ENCODE assay signal across 7 mouse cellular contexts in genomic region chr15:79546410-79547288, GRCm38 (mm10). TPM values are rescaled to one million over a fixed set of nuclear protein-coding genes. Genes with fewer than 3 reads are reported as not detected.
DNase-seq lines count a peak whose midpoint lies in the region; ATAC-seq lines count a peak whose summit lies in the region.

Gene Ddx17, minus strand, starts transcription at chr15:79546741.

- 1% methylated on average over 84 of the region's 84 CpGs for WGBS in intestine, embryonic 15.5 days
- WGBS in midbrain, embryonic 10.5 days = 2% methylated on average over 84 of the region's 84 CpGs

- H3K4me2 ChIP-seq in intestine, embryonic 15.5 days (replicated peaks) = peak within 1 kb of the TSS; percentile 71

- no peaks in the 10 kb centered on the region for H3K9me3 ChIP-seq in intestine, embryonic 15.5 days
- H3K9me3 ChIP-seq in midbrain, embryonic 10.5 days (replicated peaks) = no peaks in the 10 kb centered on the region

- H3K36me3 ChIP-seq in intestine, embryonic 15.5 days = peaks cover 14% of the 10 kb centered on the region
- peaks cover 34% of the 10 kb centered on the region for H3K36me3 ChIP-seq in midbrain, embryonic 10.5 days

- peaks cover 8% of the 10 kb centered on the region for H3K4me1 ChIP-seq in intestine, embryonic 15.5 days (replicated peaks)
- H3K4me1 ChIP-seq in midbrain, embryonic 10.5 days = peaks cover 31% of the 10 kb centered on the region

- intact Hi-C loops in gastrocnemius, postnatal 36 days (cut with DNase I) = no loop called here
- intact Hi-C loops in left cerebral cortex, postnatal 25 days (cut with DNase I) = loop anchor here (1.0 to 2.0 kb wide), 3 partner anchors 31 to 58 kb away; partner anchors contain the start of gene Dmc1

- H3K27ac ChIP-seq in intestine, embryonic 15.5 days = peak within 1 kb of the TSS; percentile 97
- peak within 1 kb of the TSS; percentile 99 for H3K27ac ChIP-seq in midbrain, embryonic 10.5 days (replicated peaks)

- peak within 1 kb of the TSS; percentile 66 for H3K4me3 ChIP-seq in intestine, embryonic 15.5 days (replicated peaks)
- peak within 1 kb of the TSS; percentile 96 for H3K4me3 ChIP-seq in midbrain, embryonic 10.5 days

- H3K9ac ChIP-seq in intestine, embryonic 15.5 days = peak within 1 kb of the TSS; percentile 90

- ATAC-seq in intestine, embryonic 15.5 days = peak; percentile 98

- DNase-seq in adrenal gland, adult 18-20 months (ENCODE audit: low spot score in 2 of 2) = peak; percentile 99
- peak; percentile 99 for DNase-seq in embryo, embryonic 11 days
- peak; percentile 97 to 99 for DNase-seq in gastrocnemius, postnatal 36 days
- DNase-seq in left cerebral cortex, postnatal 25 days (ENCODE audit: low spot score in 2 of 2) = peak; percentile 99
- peak; percentile 99 for DNase-seq in midbrain, embryonic 10.5 days (ENCODE audit: low spot score)
- peak; percentile 99 for DNase-seq in right cerebral cortex, postnatal 4 days

- no peaks in the 10 kb centered on the region for H3K27me3 ChIP-seq in intestine, embryonic 15.5 days (replicated peaks)
- H3K27me3 ChIP-seq in midbrain, embryonic 10.5 days (ENCODE audit: low read depth, poor library complexity, severe bottlenecking) = peaks cover 8% of the 10 kb centered on the region; the same call in 1 of the 2 replicates

RNA-seq across cellular contexts. Expression of gene Ddx17, which starts in this region (rescaled TPM):
- total RNA-seq in adrenal gland, adult 18-20 months (2021) = 100 to 1,000 TPM; 263 to 265 TPM
- total RNA-seq in gastrocnemius, postnatal 36 days (2021) = 10 to 100 TPM; 54.3 to 67.2 TPM
- polyA plus RNA-seq in intestine, embryonic 15.5 days (2015; fragmentation: Nextera tagmentation; extraction: Ambion mirVana) = 39.3 and 41.2 TPM in 2 replicates
- total RNA-seq in left cerebral cortex, postnatal 25 days (2021) = 100 to 1,000 TPM; 319 to 348 TPM
- polyA plus RNA-seq in midbrain, embryonic 10.5 days (2016; fragmentation: Nextera tagmentation; extraction: Ambion mirVana) = 43.5 and 48.1 TPM in 2 replicates

Comparison
In these comparisons a context has a peak if more than half of its experiments do, and no peak if none do; other contexts are left out.
1. Peak in every context shown above with its lines: DNase-seq, ATAC-seq, H3K4me3 ChIP-seq and H3K27ac ChIP-seq.